Mouse (Mus musculus): ENCODE measurements around the gene Fam47e. TPM values are rescaled to one million over a fixed set of nuclear protein-coding genes. Genes with fewer than 3 reads are reported as not detected.

Gene Fam47e
- total and polyA plus RNA-seq, 2 experiments from 2014 or later = 1.5 to 1.9 TPM

DNA sequence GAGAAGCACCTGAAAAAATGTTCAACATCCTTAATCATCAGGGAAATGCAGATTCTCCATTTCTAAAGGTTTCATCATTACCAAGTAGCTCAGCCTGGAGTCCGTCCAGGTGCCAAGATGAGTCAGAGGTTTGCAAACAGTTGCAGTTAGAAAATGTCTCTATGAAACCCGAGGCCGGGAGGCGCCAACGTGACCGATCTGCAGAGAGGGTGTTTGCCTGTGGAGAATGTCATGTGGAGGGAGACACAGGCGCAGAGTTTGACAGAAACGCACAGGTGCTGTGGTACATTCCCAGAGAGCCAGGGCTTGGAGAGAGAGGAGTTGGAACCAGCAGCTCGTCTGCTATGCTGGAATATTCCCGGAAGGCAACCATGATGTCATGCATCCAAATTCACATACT lies 44.2 kb downstream of the Fam47e start:
- no peak for DNase-seq (ENCODE audit: low spot score)
- ATAC-seq = no peak
- Histone ChIP-seq H3K9me3 (ENCODE audit: low read length) (no peaks in the 10 kb centered on the region), H3K4me1 (ENCODE audit: insufficient read depth, low read length) (0 out of 2 replicates have a peak, but pooled peaks cover 4% of the 10 kb centered on the region), H3K4me3 (ENCODE audit: low read length) (no peak overlapping the region), H3K36me3 (ENCODE audit: insufficient read depth, low read length) (no peaks in the 10 kb centered on the region), H3K27ac (no peak overlapping the region), H3K4me2 (ENCODE audit: low read depth, low read length) (no peak overlapping the region), H3K9ac (replicated peaks; ENCODE audit: low read length) (no peak overlapping the region), H3K27me3 (ENCODE audit: insufficient read depth, low read length) (no peaks in the 10 kb centered on the region)
- 84% methylated on average over 10 of the region's 10 CpGs for WGBS
- no peak for TF ChIP-seq CTCF (IDR thresholded peaks at IDR 0.05; ENCODE audit: low read depth)

DNA sequence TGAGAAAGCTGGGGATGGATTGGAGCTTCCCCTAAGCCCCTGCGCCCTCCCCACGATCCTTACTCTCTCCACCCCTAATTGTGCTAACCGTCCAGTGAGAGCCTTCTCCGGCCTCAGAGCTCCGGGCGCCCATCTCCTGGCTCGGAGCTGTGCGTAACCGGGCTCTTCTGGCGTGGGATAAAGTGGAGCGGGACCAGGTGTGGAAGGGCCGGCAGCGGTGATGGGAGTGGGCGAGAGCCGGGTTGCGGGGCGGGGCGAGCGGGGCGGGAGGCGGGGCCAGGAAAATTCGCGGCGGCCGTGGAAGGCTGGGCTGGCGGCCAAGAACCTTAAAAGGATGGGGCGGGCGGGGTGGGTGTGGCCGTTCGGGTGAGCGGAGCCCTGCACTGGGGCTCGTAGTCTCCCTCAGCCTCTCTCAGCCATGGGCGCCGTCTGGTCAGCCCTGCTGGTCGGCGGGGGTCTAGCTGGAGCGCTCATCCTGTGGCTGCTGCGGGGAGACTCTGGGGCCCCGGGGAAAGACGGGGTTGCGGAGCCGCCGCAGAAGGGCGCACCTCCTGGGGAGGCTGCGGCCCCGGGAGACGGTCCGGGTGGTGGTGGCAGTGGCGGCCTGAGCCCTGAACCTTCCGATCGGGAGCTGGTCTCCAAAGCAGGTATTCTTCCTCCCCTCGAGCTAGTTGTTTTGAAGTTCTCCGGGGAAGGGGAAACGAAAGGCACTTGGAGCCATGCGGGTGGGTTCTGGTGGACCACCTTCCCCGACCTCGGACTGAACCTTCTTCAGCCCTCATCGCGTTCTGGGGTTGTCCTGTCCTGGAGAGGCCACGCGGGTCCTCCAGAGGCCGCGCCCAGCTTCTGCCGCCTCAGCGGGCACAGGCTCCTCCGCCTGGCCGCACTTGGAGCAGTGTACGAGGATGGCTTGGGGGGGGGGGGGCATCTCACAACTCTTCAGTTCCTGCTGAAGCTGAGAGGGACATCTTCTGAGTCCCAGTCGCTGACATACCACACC lies 48.1 kb downstream of the Fam47e start, which contains the start of gene Stbd1:
TSS of gene Stbd1 (plus strand) at position 351 of the 1,000 bp plus-strand sequence.
- peak; percentile 86 for ATAC-seq
- Histone ChIP-seq H3K36me3 (ENCODE audit: insufficient read depth, low read length) (no peaks in the 10 kb centered on the region), H3K9me3 (ENCODE audit: low read length) (no peaks in the 10 kb centered on the region), H3K4me2 (ENCODE audit: low read depth, low read length) (peak within 1 kb of the TSS; percentile 97), H3K27ac (no peak within 1 kb of the TSS), H3K4me1 (ENCODE audit: insufficient read depth, low read length) (0 out of 2 replicates have a peak, but pooled peaks cover 4% of the 10 kb centered on the region), H3K9ac (replicated peaks; ENCODE audit: low read length) (peak within 1 kb of the TSS; percentile 56), H3K27me3 (ENCODE audit: insufficient read depth, low read length) (no peaks in the 10 kb centered on the region), H3K4me3 (ENCODE audit: low read length) (peak within 1 kb of the TSS; percentile 59)
- under 1% methylated on average over 63 of the region's 69 CpGs for WGBS
- DNase-seq (ENCODE audit: low spot score) = peak; percentile 68
- 0 out of 2 replicates have a peak, but pooled peaks have one; percentile 2 for TF ChIP-seq CTCF (IDR thresholded peaks at IDR 0.05; ENCODE audit: low read depth)

DNA sequence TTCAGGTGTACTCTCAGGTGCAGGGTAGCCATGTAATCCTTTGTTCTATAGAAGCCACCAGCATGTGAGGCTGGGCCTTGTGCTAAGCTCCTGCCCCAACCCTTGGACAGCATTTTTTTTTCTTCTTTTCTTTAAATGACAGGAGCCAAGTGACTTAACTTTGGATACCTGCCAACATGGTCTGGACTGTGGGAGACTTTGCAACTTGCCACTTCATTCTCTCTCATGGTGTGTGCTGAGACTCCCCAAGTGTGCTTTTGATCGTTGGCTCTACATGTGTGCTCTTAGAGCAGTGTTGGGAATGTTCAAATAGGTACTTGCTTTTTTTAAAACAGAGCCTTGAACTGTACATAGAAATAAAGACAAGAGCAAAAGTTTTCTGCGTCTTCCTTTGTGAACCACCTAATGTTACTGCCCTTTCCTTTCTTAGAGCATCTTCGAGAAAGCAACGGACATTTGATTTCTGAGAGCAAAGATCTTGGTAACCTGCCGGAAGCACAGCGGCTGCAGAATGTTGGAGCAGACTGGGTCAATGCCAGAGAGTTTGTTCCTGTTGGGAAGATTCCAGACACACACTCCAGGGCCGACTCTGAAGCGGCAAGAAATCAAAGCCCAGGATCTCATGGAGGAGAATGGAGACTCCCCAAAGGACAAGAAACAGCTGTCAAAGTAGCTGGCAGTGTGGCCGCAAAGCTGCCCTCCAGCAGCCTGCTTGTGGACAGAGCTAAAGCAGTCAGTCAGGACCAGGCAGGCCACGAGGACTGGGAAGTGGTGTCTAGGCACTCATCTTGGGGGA lies 49.8 kb downstream of the Fam47e start:
- H3K4me2 ChIP-seq (ENCODE audit: low read depth, low read length) = peak overlapping the region; percentile 5; the same call in 1 of the 2 replicates

DNA sequence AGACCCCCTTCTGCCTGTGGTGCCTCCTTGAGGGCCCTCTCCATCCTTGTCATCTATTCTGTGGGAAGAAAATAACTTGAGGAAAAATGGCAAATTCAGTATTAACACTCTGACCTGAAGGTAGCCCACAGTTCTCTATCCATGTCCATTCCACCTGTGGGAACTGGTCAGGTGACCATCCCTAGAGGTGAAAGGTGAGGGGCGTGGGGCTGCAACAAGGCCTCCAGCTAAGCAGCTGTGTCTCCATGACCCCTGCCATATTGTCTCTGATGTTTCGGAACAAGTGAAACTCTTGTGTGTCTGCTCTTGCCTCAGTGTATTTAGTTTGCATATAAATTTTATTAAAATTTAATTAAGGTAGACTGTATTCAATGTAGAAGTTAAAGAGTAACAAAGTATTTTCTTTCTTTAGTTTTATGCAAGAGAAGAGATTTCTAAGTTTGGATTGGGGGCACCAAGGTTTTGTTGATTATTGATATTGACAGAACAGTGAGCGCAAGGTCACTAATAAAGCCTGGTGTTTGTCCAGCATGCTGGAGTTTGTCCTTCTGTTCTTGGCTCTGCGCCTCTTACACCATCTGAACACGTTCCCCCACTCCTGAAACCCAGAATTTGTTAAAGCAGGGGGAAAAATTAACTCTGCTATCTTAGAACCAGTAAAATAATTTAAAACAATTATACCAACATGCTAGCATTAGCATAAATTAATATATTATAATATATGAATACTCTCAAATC lies 52.8 kb downstream of the Fam47e start:
- no peak overlapping the region for H3K27ac ChIP-seq
- H3K4me1 ChIP-seq (ENCODE audit: insufficient read depth, low read length) = 0 out of 2 replicates have a peak, but pooled peaks cover 4% of the 10 kb centered on the region
- no peak overlapping the region for H3K9ac ChIP-seq (replicated peaks; ENCODE audit: low read length)
- no peak for DNase-seq (ENCODE audit: low spot score)
- H3K27me3 ChIP-seq (ENCODE audit: insufficient read depth, low read length) = no peaks in the 10 kb centered on the region
- ATAC-seq = no peak
- no peaks in the 10 kb centered on the region for H3K9me3 ChIP-seq (ENCODE audit: low read length)
- H3K36me3 ChIP-seq (ENCODE audit: insufficient read depth, low read length) = no peaks in the 10 kb centered on the region
- 85% methylated on average over 5 of the region's 5 CpGs for WGBS
- TF ChIP-seq CTCF (IDR thresholded peaks at IDR 0.05; ENCODE audit: low read depth) = no peak
- H3K4me2 ChIP-seq (ENCODE audit: low read depth, low read length) = no peak overlapping the region
- H3K4me3 ChIP-seq (ENCODE audit: low read length) = no peak overlapping the region

More for the DNA sequence above, 49.8 kb downstream of the Fam47e start:
- ATAC-seq = peak; percentile 59
- DNase-seq (ENCODE audit: low spot score) = peak; percentile 75
- Histone ChIP-seq H3K9me3 (ENCODE audit: low read length) (no peaks in the 10 kb centered on the region), H3K27me3 (ENCODE audit: insufficient read depth, low read length) (no peaks in the 10 kb centered on the region), H3K9ac (replicated peaks; ENCODE audit: low read length) (no peak overlapping the region), H3K4me1 (ENCODE audit: insufficient read depth, low read length) (0 out of 2 replicates have a peak, but pooled peaks cover 4% of the 10 kb centered on the region), H3K4me3 (ENCODE audit: low read length) (no peak overlapping the region), H3K27ac (no peak overlapping the region), H3K36me3 (ENCODE audit: insufficient read depth, low read length) (no peaks in the 10 kb centered on the region)
- WGBS = 32% methylated on average over 10 of the region's 10 CpGs
- no peak for TF ChIP-seq CTCF (IDR thresholded peaks at IDR 0.05; ENCODE audit: low read depth)

DNA sequence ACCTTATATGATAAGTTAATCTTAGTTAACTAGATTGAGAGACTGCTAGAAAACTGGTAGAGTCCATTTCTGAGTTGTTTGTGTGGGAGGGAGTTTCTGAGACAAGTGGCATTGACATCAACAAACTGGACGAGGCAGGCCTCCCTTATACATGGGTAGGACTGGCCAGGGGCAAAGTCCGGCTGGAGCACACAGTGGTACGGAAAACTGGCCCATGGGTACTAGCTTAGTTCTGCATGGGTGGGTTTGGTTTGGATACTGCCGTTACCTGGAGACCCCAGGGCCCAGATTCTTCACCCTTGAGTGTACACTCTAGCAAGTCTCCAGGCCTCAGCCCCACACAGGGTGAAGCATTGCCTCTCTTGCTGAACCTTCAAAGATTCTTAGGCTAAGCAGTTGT lies 57.9 kb downstream of the Fam47e start:
- no peaks in the 10 kb centered on the region for H3K36me3 ChIP-seq (ENCODE audit: insufficient read depth, low read length)
- no peak overlapping the region for H3K4me2 ChIP-seq (ENCODE audit: low read depth, low read length)
- no peak overlapping the region for H3K9ac ChIP-seq (replicated peaks; ENCODE audit: low read length)
- H3K4me1 ChIP-seq (ENCODE audit: insufficient read depth, low read length) = no peaks in the 10 kb centered on the region
- ATAC-seq = no peak
- TF ChIP-seq CTCF (IDR thresholded peaks at IDR 0.05; ENCODE audit: low read depth) = no peak
- H3K27ac ChIP-seq = no peak overlapping the region
- DNase-seq (ENCODE audit: low spot score) = no peak
- H3K27me3 ChIP-seq (ENCODE audit: insufficient read depth, low read length) = no peaks in the 10 kb centered on the region
- 89% methylated on average over 4 of the region's 4 CpGs for WGBS
- no peaks in the 10 kb centered on the region for H3K9me3 ChIP-seq (ENCODE audit: low read length)
- no peak overlapping the region for H3K4me3 ChIP-seq (ENCODE audit: low read length)

DNA sequence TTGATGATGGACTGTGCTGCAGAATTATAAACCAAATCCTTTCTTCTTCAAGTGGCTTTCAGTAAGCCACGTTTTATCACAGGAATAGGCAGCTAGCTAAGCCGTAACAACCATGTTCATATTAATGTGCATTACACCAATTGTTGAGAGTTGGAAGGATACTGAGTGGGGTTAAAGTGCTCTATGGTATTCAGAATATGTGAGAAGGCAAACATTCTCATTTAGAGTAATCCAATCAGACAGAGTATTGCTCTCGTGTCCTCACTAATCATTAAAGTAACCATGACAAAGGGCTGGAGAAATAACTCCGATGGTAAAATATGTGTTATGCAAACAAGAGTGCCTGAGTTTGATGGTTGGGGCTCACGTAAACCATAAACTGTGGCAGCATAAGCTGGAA lies 67.0 kb downstream of the Fam47e start:
- DNase-seq (ENCODE audit: low spot score) = no peak
- 89% methylated on average over 5 of the region's 5 CpGs for WGBS
- no peak for TF ChIP-seq CTCF (IDR thresholded peaks at IDR 0.05; ENCODE audit: low read depth)
- Histone ChIP-seq H3K9me3 (ENCODE audit: low read length) (no peaks in the 10 kb centered on the region), H3K9ac (replicated peaks; ENCODE audit: low read length) (no peak overlapping the region), H3K4me1 (ENCODE audit: insufficient read depth, low read length) (no peaks in the 10 kb centered on the region), H3K27ac (no peak overlapping the region), H3K4me2 (ENCODE audit: low read depth, low read length) (no peak overlapping the region), H3K4me3 (ENCODE audit: low read length) (no peak overlapping the region), H3K36me3 (ENCODE audit: insufficient read depth, low read length) (no peaks in the 10 kb centered on the region), H3K27me3 (ENCODE audit: insufficient read depth, low read length) (no peaks in the 10 kb centered on the region)
- ATAC-seq = no peak

Data from hindbrain, postnatal 0 days (tissue).